Mouse (Mus musculus): Measurements from ENCODE around the gene Card10. TPM values are rescaled to one million over a fixed set of nuclear protein-coding genes. Genes with fewer than 3 reads are reported as not detected.

Gene Card10
- polyA plus RNA-seq (2012; rRNA removed; ENCODE audit: low replicate concordance) = 43.6 and 44.1 TPM in 2 replicates

GRCm38 (mm10) chr15:78802776-78803391 lies at the start of gene Card10:
Card10 (minus strand) TSS chr15:78803042.

DNA sequence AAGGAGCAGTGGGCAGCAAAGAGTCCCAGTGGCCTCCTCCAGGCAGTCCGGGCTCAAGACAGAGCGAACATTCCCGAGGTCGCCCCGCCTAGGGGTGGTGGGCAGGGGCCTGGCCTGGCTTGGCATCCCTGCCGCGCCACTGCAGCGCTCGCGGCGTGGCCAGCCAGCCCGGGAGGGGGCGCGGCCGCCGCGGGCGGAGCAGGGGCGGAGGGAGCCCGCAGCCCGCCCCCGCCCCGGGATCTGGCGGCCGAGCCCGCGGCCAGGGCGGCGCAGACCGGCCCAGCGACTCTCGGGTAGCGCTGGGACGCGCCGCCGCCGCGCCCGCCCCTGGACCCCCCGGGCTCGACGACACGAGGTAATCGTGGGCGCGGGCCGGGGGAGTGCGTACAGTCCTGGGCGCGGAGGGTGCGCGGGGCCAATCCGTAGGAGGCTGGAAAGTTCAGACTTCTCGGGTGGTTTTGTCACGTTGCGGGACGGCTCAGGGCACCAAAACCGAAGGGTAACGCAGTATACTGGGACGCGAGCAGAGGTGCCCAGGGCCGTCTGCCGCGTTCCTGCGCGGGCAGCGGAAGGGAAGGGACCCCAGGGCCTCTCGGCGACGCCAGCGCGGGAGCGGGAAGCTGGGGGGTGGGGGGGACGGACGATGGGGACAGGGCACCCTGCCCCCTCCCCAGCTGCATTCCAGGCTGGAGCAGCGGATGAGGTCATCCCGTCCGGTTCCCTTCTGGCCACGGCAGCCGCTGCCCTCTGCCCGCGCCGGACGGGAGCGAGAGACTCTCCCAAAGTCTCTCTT lies 39.7 kb upstream of the Card10 start, which contains the start of gene Cdc42ep1:
Gene Cdc42ep1 (plus strand): TSS at position 254 of the 793 bp plus-strand sequence.

DNA sequence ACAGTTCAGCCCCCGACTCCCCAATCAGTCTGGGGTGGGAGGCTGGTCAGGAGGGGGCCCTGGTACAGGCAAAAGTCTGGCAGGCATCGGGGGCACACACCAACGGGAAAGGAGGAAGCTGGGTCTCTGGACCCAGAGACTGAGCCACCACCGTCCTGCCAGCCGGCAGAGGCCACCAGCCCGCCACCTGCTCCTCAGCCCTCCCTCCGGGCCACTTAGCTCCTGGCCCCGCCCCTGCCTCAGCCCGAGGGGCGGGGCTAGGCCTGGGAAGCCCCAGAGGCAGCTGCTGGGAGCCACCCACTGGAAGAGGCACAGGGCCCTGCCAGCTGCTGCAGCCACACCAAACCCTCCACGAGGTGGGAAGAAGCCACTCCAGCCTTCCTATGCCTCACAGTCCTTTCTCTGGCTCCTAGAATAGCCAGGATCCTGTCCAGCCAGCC lies 29.5 kb downstream of the Card10 start, which contains the start of gene Mfng:
Gene Mfng (minus strand): TSS at position 186 of the 440 bp plus-strand sequence.

Other genes with a start within 250 kb of the Card10 start
- gene Rac2, start 230.3 kb downstream of the Card10 start, polyA plus RNA-seq (2012; rRNA removed; ENCODE audit: low replicate concordance) = 365 and 836 TPM in 2 replicates
- gene Cyth4, start 206.0 kb downstream of the Card10 start, polyA plus RNA-seq (2012; rRNA removed; ENCODE audit: low replicate concordance) = 90.5 and 121 TPM in 2 replicates
- gene Elfn2, start 84.3 kb downstream of the Card10 start, polyA plus RNA-seq (2012; rRNA removed; ENCODE audit: low replicate concordance) = 0.10 and 0.24 TPM in 2 replicates
- gene Mfng, start 29.6 kb downstream of the Card10 start, polyA plus RNA-seq (2012; rRNA removed; ENCODE audit: low replicate concordance) = 124 and 195 TPM in 2 replicates
- gene Cdc42ep1, start 39.6 kb upstream of the Card10 start, polyA plus RNA-seq (2012; rRNA removed; ENCODE audit: low replicate concordance) = 114 and 140 TPM in 2 replicates
- gene Lgals2, start 52.5 kb upstream of the Card10 start, polyA plus RNA-seq (2012; rRNA removed; ENCODE audit: low replicate concordance) = not detected in 2 replicates
- 83.0 and 149 TPM in 2 replicates for gene Gga1, start 74.1 kb upstream of the Card10 start, polyA plus RNA-seq (2012; rRNA removed; ENCODE audit: low replicate concordance)
- gene Gm49510, start 96.6 kb upstream of the Card10 start, polyA plus RNA-seq (2012; rRNA removed; ENCODE audit: low replicate concordance) = 0.09 TPM in 1 of 2 replicates, not detected in the other
- gene Sh3bp1, start 96.7 kb upstream of the Card10 start, polyA plus RNA-seq (2012; rRNA removed; ENCODE audit: low replicate concordance) = 123 and 282 TPM in 2 replicates
- 7.8 and 22.8 TPM in 2 replicates for gene Pdxp, start 110.9 kb upstream of the Card10 start, polyA plus RNA-seq (2012; rRNA removed; ENCODE audit: low replicate concordance)
- gene Lgals1, start 123.7 kb upstream of the Card10 start, polyA plus RNA-seq (2012; rRNA removed; ENCODE audit: low replicate concordance) = 905 and 1,106 TPM in 2 replicates
- gene Nol12, start 131.9 kb upstream of the Card10 start, polyA plus RNA-seq (2012; rRNA removed; ENCODE audit: low replicate concordance) = 19.9 and 29.9 TPM in 2 replicates
- gene Triobp, start 144.7 kb upstream of the Card10 start, polyA plus RNA-seq (2012; rRNA removed; ENCODE audit: low replicate concordance) = 62.5 and 82.9 TPM in 2 replicates
- gene H1f0, start 225.4 kb upstream of the Card10 start, polyA plus RNA-seq (2012; rRNA removed; ENCODE audit: low replicate concordance) = 54.9 and 109 TPM in 2 replicates
- gene Galr3, start 238.8 kb upstream of the Card10 start, polyA plus RNA-seq (2012; rRNA removed; ENCODE audit: low replicate concordance) = 0.22 and 2.2 TPM in 2 replicates